Mouse (Mus musculus): ENCODE measurements around the gene Zic5. TPM values are rescaled to one million over a fixed set of nuclear protein-coding genes. Genes with fewer than 3 reads are reported as not detected.

Zic5 gene
- polyA plus RNA-seq, 1 experiment from 2014 or later: 4.1 TPM

- no peak for ATAC-seq (replicated peaks; ENCODE audit: insufficient number of reproducible peaks, low FRiP score, low TSS enrichment, low read depth)
- no peak overlapping the region for H3K4me2 ChIP-seq (ENCODE audit: low read depth, low read length)
- peaks cover 2% of the 10 kb centered on the region; the same call in 1 of the 2 replicates for H3K4me1 ChIP-seq (ENCODE audit: control insufficient read depth, insufficient read depth, low read length)
- H3K9me3 ChIP-seq (replicated peaks; ENCODE audit: control insufficient read depth, low read length): no peaks in the 10 kb centered on the region
- H3K36me3 ChIP-seq (replicated peaks; ENCODE audit: control insufficient read depth, insufficient read depth, low read depth, low read length): no peaks in the 10 kb centered on the region
- 1% methylated on average over 18 of the region's 18 CpGs for WGBS
- peak; percentile 12 for DNase-seq (ENCODE audit: low spot score)
- no peak overlapping the region for H3K4me3 ChIP-seq (ENCODE audit: low read depth, low read length)
- no peak overlapping the region for H3K27ac ChIP-seq (replicated peaks; ENCODE audit: low read depth, low read length)
- no peak overlapping the region for H3K9ac ChIP-seq (replicated peaks; ENCODE audit: low read length)
- peaks cover 51% of the 10 kb centered on the region for H3K27me3 ChIP-seq (ENCODE audit: control insufficient read depth, insufficient read depth, low read length)
Observed at GRCm38 (mm10) chr14:122483556-122484421, 18.3 kb upstream of the Zic5 start.

DNA sequence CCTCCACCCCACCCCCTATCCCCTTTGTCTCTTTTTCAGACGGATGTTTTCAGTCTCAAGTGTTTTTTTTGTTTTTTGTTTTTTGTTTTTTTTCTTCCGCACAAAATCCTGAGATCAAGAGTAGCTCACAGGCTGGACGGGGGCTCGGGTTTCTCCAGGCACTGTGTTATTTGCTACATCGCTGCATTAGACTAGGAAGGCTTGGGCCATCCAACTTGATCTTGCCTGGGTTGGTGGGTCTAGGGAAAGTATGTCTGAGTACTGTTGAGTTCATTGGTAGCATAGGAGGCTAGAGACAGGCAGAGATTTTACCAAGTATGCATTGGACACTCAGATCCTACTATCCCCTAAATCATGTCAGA, 17.5 kb upstream of the Zic5 start:
- ATAC-seq (replicated peaks; ENCODE audit: insufficient number of reproducible peaks, low FRiP score, low TSS enrichment, low read depth): no peak
- no peak overlapping the region for H3K27ac ChIP-seq (replicated peaks; ENCODE audit: low read depth, low read length)
- WGBS: under 1% methylated on average over 5 of the region's 5 CpGs
- peak; percentile 27 for DNase-seq (ENCODE audit: low spot score)
- H3K27me3 ChIP-seq (ENCODE audit: control insufficient read depth, insufficient read depth, low read length): peaks cover 54% of the 10 kb centered on the region
- H3K4me2 ChIP-seq (ENCODE audit: low read depth, low read length): peak overlapping the region; percentile 2; the same call in 1 of the 2 replicates
- no peaks in the 10 kb centered on the region for H3K9me3 ChIP-seq (replicated peaks; ENCODE audit: control insufficient read depth, low read length)
- H3K9ac ChIP-seq (replicated peaks; ENCODE audit: low read length): no peak overlapping the region
- H3K4me3 ChIP-seq (ENCODE audit: low read depth, low read length): no peak overlapping the region
- no peaks in the 10 kb centered on the region for H3K36me3 ChIP-seq (replicated peaks; ENCODE audit: control insufficient read depth, insufficient read depth, low read depth, low read length)
- H3K4me1 ChIP-seq (ENCODE audit: control insufficient read depth, insufficient read depth, low read length): peaks cover 3% of the 10 kb centered on the region; the same call in 1 of the 2 replicates

GRCm38 (mm10) chr14:122482081-122483023, 16.9 kb upstream of the Zic5 start:
- Histone ChIP-seq H3K4me3 (ENCODE audit: low read depth, low read length) (no peak overlapping the region), H3K27me3 (ENCODE audit: control insufficient read depth, insufficient read depth, low read length) (peaks cover 54% of the 10 kb centered on the region)
- under 1% methylated on average over 38 of the region's 38 CpGs for WGBS

GRCm38 (mm10) chr14:122481181-122481580, 15.7 kb upstream of the Zic5 start:
- no peak overlapping the region; the same call in 1 of the 2 replicates for H3K4me3 ChIP-seq (ENCODE audit: low read depth, low read length)
- no peak overlapping the region for H3K27ac ChIP-seq (replicated peaks; ENCODE audit: low read depth, low read length)
- H3K4me1 ChIP-seq (ENCODE audit: control insufficient read depth, insufficient read depth, low read length): peaks cover 3% of the 10 kb centered on the region; the same call in 1 of the 2 replicates
- H3K9ac ChIP-seq (replicated peaks; ENCODE audit: low read length): no peak overlapping the region
- DNase-seq (ENCODE audit: low spot score): peak; percentile 24
- ATAC-seq (replicated peaks; ENCODE audit: insufficient number of reproducible peaks, low FRiP score, low TSS enrichment, low read depth): 0 out of 2 replicates have a peak, but pooled peaks have one; percentile 47
- no peaks in the 10 kb centered on the region for H3K36me3 ChIP-seq (replicated peaks; ENCODE audit: control insufficient read depth, insufficient read depth, low read depth, low read length)
- 4% methylated on average over 15 of the region's 15 CpGs for WGBS
- peaks cover 57% of the 10 kb centered on the region for H3K27me3 ChIP-seq (ENCODE audit: control insufficient read depth, insufficient read depth, low read length)
- no peaks in the 10 kb centered on the region for H3K9me3 ChIP-seq (replicated peaks; ENCODE audit: control insufficient read depth, low read length)
- no peak overlapping the region for H3K4me2 ChIP-seq (ENCODE audit: low read depth, low read length)

More at GRCm38 (mm10) chr14:122482081-122483023, 16.9 kb upstream of the Zic5 start:
- no peak overlapping the region for H3K27ac ChIP-seq (replicated peaks; ENCODE audit: low read depth, low read length)
- H3K36me3 ChIP-seq (replicated peaks; ENCODE audit: control insufficient read depth, insufficient read depth, low read depth, low read length): no peaks in the 10 kb centered on the region
- peaks cover 3% of the 10 kb centered on the region; the same call in 1 of the 2 replicates for H3K4me1 ChIP-seq (ENCODE audit: control insufficient read depth, insufficient read depth, low read length)
- peak overlapping the region; percentile 2; the same call in 1 of the 2 replicates for H3K4me2 ChIP-seq (ENCODE audit: low read depth, low read length)
- DNase-seq (ENCODE audit: low spot score) (peak; percentile 41), ATAC-seq (replicated peaks; ENCODE audit: insufficient number of reproducible peaks, low FRiP score, low TSS enrichment, low read depth) (peak; percentile 25)
- no peak overlapping the region for H3K9ac ChIP-seq (replicated peaks; ENCODE audit: low read length)
- H3K9me3 ChIP-seq (replicated peaks; ENCODE audit: control insufficient read depth, low read length): no peaks in the 10 kb centered on the region

- Histone ChIP-seq H3K4me3 (ENCODE audit: low read depth, low read length) (no peak overlapping the region), H3K27me3 (ENCODE audit: control insufficient read depth, insufficient read depth, low read length) (peaks cover 65% of the 10 kb centered on the region), H3K4me2 (ENCODE audit: low read depth, low read length) (peak overlapping the region; percentile 10; the same call in 1 of the 2 replicates), H3K4me1 (ENCODE audit: control insufficient read depth, insufficient read depth, low read length) (peaks cover 5% of the 10 kb centered on the region), H3K36me3 (replicated peaks; ENCODE audit: control insufficient read depth, insufficient read depth, low read depth, low read length) (no peaks in the 10 kb centered on the region), H3K9me3 (replicated peaks; ENCODE audit: control insufficient read depth, low read length) (no peaks in the 10 kb centered on the region), H3K27ac (replicated peaks; ENCODE audit: low read depth, low read length) (no peak overlapping the region), H3K9ac (replicated peaks; ENCODE audit: low read length) (peak overlapping the region; percentile 18; the same call in 1 of the 2 replicates)
- 4% methylated on average over 2 of the region's 2 CpGs for WGBS
- ATAC-seq (replicated peaks; ENCODE audit: insufficient number of reproducible peaks, low FRiP score, low TSS enrichment, low read depth) (no peak), DNase-seq (ENCODE audit: low spot score) (peak; percentile 49)
Observed at GRCm38 (mm10) chr14:122480355-122480754, 14.9 kb upstream of the Zic5 start.

DNA sequence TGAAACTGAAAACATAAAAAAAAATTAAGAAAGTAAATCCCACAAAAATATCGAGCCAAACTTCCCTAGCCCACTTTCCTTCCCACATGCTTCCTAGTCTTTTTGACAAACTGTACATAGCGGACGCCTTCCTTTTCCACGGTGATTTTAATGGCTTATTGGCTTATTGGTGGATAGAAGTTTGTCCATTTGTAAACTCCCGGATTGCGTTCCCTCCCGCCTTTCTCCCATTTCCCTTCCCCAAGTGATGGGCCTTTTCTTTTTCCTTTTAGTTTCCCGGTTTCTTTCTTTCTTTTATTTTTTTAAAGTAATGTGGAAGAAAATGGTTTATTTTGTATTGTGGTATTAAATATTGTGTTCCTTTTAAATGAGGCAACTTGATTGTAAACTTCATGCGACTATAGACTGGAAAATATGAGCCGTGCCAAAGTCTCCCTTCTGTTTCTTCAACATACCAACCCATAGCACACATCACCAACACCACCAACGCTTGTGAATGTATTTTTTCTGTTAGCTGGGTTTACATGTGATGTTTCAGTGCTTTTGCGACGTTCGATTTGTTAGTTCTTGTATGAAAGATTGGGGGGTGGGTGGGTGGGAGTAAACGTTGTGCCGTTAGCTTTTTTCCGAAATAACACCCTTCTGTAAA, 14.1 kb upstream of the Zic5 start:
- ATAC-seq (replicated peaks; ENCODE audit: insufficient number of reproducible peaks, low FRiP score, low TSS enrichment, low read depth) (no peak), DNase-seq (ENCODE audit: low spot score) (peak; percentile 35)
- H3K4me1 ChIP-seq (ENCODE audit: control insufficient read depth, insufficient read depth, low read length): peaks cover 9% of the 10 kb centered on the region
- H3K27ac ChIP-seq (replicated peaks; ENCODE audit: low read depth, low read length): no peak overlapping the region
- no peak overlapping the region for H3K9ac ChIP-seq (replicated peaks; ENCODE audit: low read length)
- H3K36me3 ChIP-seq (replicated peaks; ENCODE audit: control insufficient read depth, insufficient read depth, low read depth, low read length): no peaks in the 10 kb centered on the region
- no peaks in the 10 kb centered on the region for H3K9me3 ChIP-seq (replicated peaks; ENCODE audit: control insufficient read depth, low read length)
- 13% methylated on average over 17 of the region's 17 CpGs for WGBS
- no peak overlapping the region for H3K4me2 ChIP-seq (ENCODE audit: low read depth, low read length)
- 0 out of 2 replicates have a peak overlapping the region, but pooled peaks have one; percentile 14 for H3K4me3 ChIP-seq (ENCODE audit: low read depth, low read length)
- H3K27me3 ChIP-seq (ENCODE audit: control insufficient read depth, insufficient read depth, low read length): peaks cover 65% of the 10 kb centered on the region

DNA sequence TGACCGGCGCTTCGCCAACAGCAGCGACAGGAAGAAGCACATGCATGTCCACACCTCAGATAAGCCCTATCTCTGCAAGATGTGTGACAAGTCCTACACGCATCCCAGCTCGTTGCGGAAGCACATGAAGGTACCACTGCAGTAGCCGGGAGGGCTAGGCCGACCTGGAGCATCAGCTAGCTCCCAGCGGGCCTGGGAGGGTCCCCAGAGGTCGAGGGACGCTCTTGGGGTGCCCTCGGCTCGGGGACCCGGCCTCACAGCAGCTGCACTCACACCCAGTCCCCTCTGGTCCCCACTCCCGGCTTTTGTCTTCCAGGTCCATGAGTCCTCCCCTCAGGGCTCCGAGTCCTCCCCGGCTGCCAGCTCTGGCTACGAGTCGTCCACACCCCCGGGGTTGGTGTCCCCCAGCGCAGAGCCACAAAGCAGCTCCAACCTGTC, 13.1 kb upstream of the Zic5 start:
- Histone ChIP-seq H3K4me3 (ENCODE audit: low read depth, low read length) (peak overlapping the region; percentile 48), H3K27me3 (ENCODE audit: control insufficient read depth, insufficient read depth, low read length) (peaks cover 65% of the 10 kb centered on the region), H3K9ac (replicated peaks; ENCODE audit: low read length) (peak overlapping the region; percentile 64), H3K9me3 (replicated peaks; ENCODE audit: control insufficient read depth, low read length) (no peaks in the 10 kb centered on the region), H3K27ac (replicated peaks; ENCODE audit: low read depth, low read length) (peak overlapping the region; percentile 47; the same call in 1 of the 2 replicates), H3K36me3 (replicated peaks; ENCODE audit: control insufficient read depth, insufficient read depth, low read depth, low read length) (no peaks in the 10 kb centered on the region), H3K4me1 (ENCODE audit: control insufficient read depth, insufficient read depth, low read length) (peaks cover 9% of the 10 kb centered on the region), H3K4me2 (ENCODE audit: low read depth, low read length) (peak overlapping the region; percentile 36)
- WGBS: 0% methylated on average over 21 of the region's 22 CpGs
- DNase-seq (ENCODE audit: low spot score): peak; percentile 25
- ATAC-seq (replicated peaks; ENCODE audit: insufficient number of reproducible peaks, low FRiP score, low TSS enrichment, low read depth): no peak
